Mouse (Mus musculus) midbrain, embryonic 10.5 days (tissue): ENCODE data around the gene Ankrd13d. TPM values are rescaled to one million over a fixed set of nuclear protein-coding genes. Genes with fewer than 3 reads are reported as not detected.
A peak's percentile ranks its signal among the peaks of the same experiment; 100 is the strongest.

Experiments used
- DNase-seq: peaks from one replicate; pipeline ENCODE4 v3.0.0-alpha.2; 2017; ENCODE audit warnings: low spot score
- H3K27ac ChIP-seq: fragments of 300-500 bp; sonication (generic); replicated peaks from 2 replicates; pipeline ENCODE4 v1.5.1; 2016; ENCODE audit warnings: mild to moderate bottlenecking
- H3K27me3 ChIP-seq: fragments of 300-500 bp; sonication (generic); 2 replicates; pipeline ENCODE4 v1.6.1; 2016; ENCODE audit warnings: low read depth, mild to moderate bottlenecking; ENCODE audit not compliant: poor library complexity, severe bottlenecking
- H3K36me3 ChIP-seq: fragments of 300-500 bp; sonication (generic); 2 replicates; pipeline ENCODE4 v1.6.1; 2016; ENCODE audit warnings: mild to moderate bottlenecking, moderate library complexity
- H3K4me1 ChIP-seq: fragments of 300-500 bp; sonication (generic); 2 replicates; pipeline ENCODE4 v1.6.1; 2016
- H3K4me3 ChIP-seq: fragments of 300-500 bp; sonication (generic); 2 replicates; pipeline ENCODE4 v1.5.1; 2016; ENCODE audit warnings: mild to moderate bottlenecking, moderate library complexity
- H3K9me3 ChIP-seq: fragments of 300-500 bp; sonication (generic); replicated peaks from 2 replicates; pipeline ENCODE4 v1.6.1; 2016; ENCODE audit warnings: mild to moderate bottlenecking
- WGBS: fragments of 180-500 bp; shearing (Covaris S2); methylation state at CpG from one replicate; pipeline ENCODE4 v1.1.7; 2016; 5-methylcytosine and 5-hydroxymethylcytosine counted together
- polyA plus RNA-seq: library from polyadenylated mRNA; unstranded; fragments of >200 nt; fragmentation: Nextera tagmentation; extraction: Ambion mirVana; gene quantifications from 2 replicates; pipeline ENCODE4 v1.2.1, GENCODE M21; 2016

Ankrd13d gene
- polyA plus RNA-seq, 1 experiment from 2014 or later = 11.7 TPM

DNA sequence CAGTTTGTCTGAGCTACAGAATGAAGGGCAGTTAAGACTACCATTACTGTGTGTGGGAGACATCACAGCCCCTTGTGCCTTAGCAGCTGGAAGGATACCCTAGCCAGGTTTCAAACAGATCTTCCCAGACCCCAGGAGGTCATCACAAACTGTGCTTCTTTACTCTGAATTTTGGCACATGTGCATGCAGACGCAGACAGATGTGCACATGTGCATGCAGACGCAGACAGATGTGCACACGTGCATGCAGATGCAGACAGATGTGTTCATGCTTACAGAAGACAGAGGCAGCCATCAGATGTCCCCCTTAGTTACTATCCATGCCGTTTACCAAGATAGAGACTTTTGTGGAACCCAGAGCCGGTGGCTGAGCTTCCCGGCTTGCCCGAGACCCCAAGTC is 16.2 kb upstream of the Ankrd13d start:
- H3K4me3 ChIP-seq = no peak overlapping the region
- WGBS = 90% methylated on average over 7 of the region's 7 CpGs
- no peak overlapping the region for H3K27ac ChIP-seq
- H3K9me3 ChIP-seq = no peaks in the 10 kb centered on the region
- no peaks in the 10 kb centered on the region for H3K27me3 ChIP-seq
- H3K4me1 ChIP-seq = peaks cover 51% of the 10 kb centered on the region
- DNase-seq = no peak
- H3K36me3 ChIP-seq = peaks cover 31% of the 10 kb centered on the region

DNA sequence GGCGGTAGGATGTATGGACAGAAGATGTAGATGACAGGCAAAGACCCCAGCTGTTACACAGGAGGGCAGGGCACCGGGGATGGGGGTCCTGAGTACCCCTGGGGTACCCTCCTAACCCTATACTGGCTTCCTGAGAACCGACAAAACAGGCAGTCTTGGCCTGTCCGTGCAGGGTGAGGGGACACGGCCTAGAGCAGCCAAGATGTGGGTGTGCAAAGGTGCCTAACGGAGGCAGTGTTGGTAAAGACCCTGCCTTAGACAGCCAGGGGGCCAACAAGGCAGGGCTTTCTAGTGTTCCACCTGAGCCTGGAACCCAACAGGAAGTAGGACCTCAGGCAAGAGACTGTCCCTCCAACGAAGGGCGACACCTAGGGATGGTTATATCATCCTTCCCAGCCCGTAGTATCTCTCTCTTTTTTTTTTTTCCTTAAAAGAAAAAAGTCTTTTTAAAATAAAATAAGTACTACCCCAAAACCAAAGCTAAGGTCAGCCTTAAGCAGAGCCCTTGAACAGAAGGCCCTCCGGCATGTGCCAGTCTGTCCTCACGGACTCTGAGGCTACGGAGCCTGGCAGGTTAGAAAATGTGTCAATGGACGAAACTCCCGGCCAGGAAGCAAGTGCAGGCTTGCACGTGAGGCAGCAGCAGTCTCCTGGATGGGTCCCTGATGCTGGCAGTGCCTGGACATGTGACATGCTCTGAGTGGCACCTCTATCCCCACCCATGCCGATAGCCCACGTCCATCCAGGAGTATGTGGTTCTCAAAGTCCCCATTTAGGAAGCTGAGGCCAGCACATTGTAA is 15.6 kb upstream of the Ankrd13d start:
- DNase-seq = no peak
- WGBS = 92% methylated on average over 17 of the region's 17 CpGs
- no peak overlapping the region for H3K27ac ChIP-seq
- no peak overlapping the region for H3K4me3 ChIP-seq
- no peaks in the 10 kb centered on the region for H3K27me3 ChIP-seq
- no peaks in the 10 kb centered on the region for H3K9me3 ChIP-seq
- H3K36me3 ChIP-seq = peaks cover 37% of the 10 kb centered on the region
- H3K4me1 ChIP-seq = peaks cover 45% of the 10 kb centered on the region

DNA sequence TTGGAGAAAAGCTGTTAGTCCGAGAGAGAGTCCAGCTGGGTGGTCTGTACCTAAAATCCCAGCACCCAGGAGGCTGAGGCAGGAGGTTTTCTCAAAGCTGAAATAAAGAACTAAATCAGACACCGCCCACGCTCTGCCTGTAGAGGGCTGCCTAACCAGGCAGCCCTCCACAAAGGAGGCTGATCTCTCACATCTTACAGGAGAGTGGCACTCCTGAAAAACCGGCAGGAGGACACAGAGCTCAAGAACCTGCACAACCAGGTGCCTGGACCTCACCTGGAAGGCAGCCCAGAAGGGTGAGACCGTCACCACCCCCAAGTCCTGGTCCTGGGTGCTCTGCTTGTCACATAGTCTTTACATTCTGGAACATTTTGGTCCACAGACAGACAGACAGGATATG is 14.9 kb upstream of the Ankrd13d start:
- Histone ChIP-seq H3K4me3 (no peak overlapping the region), H3K36me3 (peaks cover 42% of the 10 kb centered on the region), H3K27me3 (no peaks in the 10 kb centered on the region), H3K4me1 (peaks cover 38% of the 10 kb centered on the region), H3K27ac (no peak overlapping the region), H3K9me3 (no peaks in the 10 kb centered on the region)
- 91% methylated on average over 5 of the region's 5 CpGs for WGBS
- no peak for DNase-seq

DNA sequence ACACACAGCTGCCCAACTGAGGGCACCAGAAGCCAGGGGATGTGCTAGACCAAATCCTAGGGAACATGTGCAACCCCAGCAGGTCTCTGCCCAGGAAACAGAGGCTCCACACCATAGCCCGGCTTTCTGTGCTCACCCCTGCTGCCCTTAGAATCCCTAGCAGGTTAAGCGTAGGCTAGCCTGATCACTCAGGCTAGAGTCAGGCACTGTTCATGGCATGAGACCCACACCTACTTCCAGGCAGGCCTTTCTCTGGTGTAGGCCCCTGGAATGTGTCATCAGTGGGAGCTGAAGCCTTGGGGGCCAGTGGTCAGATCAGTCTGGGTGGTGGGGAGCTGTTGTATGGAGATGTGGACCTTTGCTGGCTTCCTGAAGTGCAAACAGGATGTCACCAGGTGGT is 13.7 kb upstream of the Ankrd13d start:
- Histone ChIP-seq H3K36me3 (peaks cover 55% of the 10 kb centered on the region), H3K4me3 (no peak overlapping the region), H3K27ac (peak overlapping the region; percentile 42; the same call in 1 of the 2 replicates), H3K4me1 (peaks cover 26% of the 10 kb centered on the region), H3K27me3 (no peaks in the 10 kb centered on the region), H3K9me3 (no peaks in the 10 kb centered on the region)
- no peak for DNase-seq
- WGBS = 91% methylated on average over 2 of the region's 2 CpGs

DNA sequence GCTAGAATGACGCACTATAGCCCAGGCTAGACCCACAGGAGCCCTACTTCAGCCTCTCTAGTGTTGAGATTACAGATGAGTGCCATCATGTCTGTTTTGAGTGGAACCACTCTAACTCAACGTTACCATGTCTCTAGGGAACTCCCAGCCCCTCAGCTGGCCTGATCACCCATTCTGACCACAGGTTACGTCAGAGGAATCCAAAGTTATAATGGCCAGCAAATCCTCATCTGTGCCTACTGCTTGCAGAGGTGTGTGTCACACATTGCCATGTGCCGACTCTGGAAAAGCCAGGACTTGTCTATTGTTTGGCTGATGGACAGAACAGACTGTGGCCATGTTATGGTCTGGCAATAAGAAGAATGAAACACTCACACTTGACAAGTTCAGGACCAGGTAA is 12.5 kb upstream of the Ankrd13d start:
- no peak overlapping the region for H3K27ac ChIP-seq
- DNase-seq = no peak
- H3K9me3 ChIP-seq = no peaks in the 10 kb centered on the region
- 93% methylated on average over 4 of the region's 4 CpGs for WGBS
- no peaks in the 10 kb centered on the region for H3K27me3 ChIP-seq
- H3K36me3 ChIP-seq = peaks cover 67% of the 10 kb centered on the region
- peaks cover 13% of the 10 kb centered on the region for H3K4me1 ChIP-seq
- no peak overlapping the region for H3K4me3 ChIP-seq

DNA sequence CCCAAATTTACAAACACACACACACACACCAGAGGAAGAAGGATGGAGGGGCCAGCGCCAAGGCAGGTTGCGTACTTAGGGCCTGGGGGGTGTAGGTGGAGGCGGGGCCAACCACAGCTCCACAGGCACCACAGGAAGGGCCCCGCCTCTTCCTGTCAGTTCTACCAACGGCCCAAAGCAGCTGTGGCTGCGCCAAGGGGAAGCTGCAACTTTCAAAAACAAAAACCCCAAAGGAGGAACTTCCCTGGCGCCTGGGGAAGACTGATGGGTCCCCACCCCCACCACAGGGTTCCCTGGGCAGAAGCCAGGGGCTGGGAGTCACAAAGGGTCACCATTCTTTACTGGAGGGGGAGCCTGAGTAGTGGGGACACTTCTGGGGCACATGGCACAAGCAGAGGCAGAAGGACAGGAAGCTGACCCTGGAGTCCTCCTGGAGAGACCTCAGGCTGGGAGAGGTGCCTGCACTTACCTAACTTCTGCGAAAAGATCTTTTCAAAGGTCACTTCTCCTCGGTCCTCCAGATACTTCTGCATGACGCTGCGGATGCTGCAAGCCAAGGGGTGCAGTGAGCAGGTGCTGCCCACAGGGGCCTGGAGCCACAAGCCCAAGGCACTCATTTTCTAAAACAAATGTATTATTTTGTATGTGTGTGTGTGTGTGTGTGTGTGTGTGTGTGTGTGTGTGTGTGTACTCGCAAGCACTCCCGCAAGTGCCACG is 11.6 kb upstream of the Ankrd13d start:
- H3K36me3 ChIP-seq = peaks cover 76% of the 10 kb centered on the region
- 0 out of 2 replicates have a peak overlapping the region, but pooled peaks have one; percentile 39 for H3K27ac ChIP-seq
- no peak for DNase-seq
- H3K27me3 ChIP-seq = no peaks in the 10 kb centered on the region
- H3K4me3 ChIP-seq = no peak overlapping the region
- peaks cover 7% of the 10 kb centered on the region; the same call in 1 of the 2 replicates for H3K4me1 ChIP-seq
- 76% methylated on average over 14 of the region's 14 CpGs for WGBS
- H3K9me3 ChIP-seq = no peaks in the 10 kb centered on the region

DNA sequence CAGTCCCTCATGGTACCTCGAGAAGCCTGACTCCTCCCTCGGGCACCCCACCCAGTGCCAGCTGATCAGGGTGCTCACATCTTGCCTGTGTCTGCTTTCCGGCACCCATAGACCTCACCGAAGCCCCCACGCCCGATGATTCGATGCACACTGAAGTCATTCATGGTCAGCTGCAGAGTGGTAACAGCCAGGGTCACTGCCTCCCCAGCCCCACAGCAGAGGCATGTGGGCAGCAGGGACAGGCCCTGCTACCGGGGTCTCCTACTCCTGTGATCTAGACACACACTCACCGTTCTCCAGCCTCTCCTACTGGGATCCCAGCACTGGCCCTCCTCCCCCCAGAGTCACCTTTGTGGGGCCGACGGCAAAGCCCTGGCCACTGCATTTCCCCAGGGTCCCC is 8.2 kb upstream of the Ankrd13d start:
- peaks cover 97% of the 10 kb centered on the region for H3K36me3 ChIP-seq
- H3K9me3 ChIP-seq = no peaks in the 10 kb centered on the region
- H3K4me3 ChIP-seq = no peak overlapping the region
- no peak overlapping the region for H3K27ac ChIP-seq
- 95% methylated on average over 11 of the region's 11 CpGs for WGBS
- H3K4me1 ChIP-seq = peaks cover 4% of the 10 kb centered on the region; the same call in 1 of the 2 replicates
- H3K27me3 ChIP-seq = no peaks in the 10 kb centered on the region
- DNase-seq = no peak

DNA sequence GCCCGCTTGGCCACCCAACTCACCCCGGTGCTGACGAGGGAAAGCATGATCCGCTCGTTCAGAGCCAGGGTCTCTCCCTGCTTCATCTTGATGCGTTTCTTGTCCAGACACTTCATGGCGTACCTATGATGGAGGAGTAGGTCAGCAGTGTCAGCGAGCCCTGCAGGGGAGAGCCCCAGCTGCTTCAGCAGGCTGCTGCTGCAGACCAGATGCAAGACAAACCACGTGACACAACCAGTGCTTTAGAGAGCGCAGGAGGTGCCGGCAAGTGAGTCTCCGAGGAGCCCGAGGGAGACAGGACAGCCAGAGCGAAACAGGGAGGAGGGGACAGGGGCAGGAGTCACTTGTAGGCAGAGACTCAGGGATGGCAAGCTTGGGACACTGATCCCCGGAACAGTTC is 7.8 kb upstream of the Ankrd13d start:
- no peak for DNase-seq
- H3K36me3 ChIP-seq = peaks cover 98% of the 10 kb centered on the region

DNA sequence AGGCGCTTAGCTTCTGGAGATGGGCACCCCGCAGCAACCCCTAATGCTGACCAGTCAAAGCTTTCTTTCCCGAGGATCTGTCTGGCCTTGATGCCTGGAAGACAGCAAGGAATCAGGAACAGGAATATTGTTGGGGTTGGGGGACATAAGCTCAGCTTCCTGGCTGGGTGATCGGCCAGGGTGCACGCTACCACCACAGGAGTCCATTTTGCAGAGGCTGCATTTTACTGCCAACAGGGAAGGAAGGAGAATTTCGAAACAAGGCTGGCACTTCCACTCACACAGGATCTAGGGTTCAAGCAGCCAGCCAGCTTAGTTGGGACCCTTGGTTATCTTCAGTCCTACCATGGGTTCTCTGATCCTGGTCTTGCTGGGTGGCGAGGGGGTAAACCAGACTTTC is 716 bp upstream of the Ankrd13d start:
- Histone ChIP-seq H3K9me3 (no peaks in the 10 kb centered on the region; the same call in 1 of the 2 replicates), H3K4me1 (peaks cover 23% of the 10 kb centered on the region), H3K27me3 (peaks cover 19% of the 10 kb centered on the region), H3K4me3 (peak overlapping the region; percentile 75), H3K36me3 (peaks cover 57% of the 10 kb centered on the region), H3K27ac (peak overlapping the region; percentile 81)
- 53% methylated on average over 7 of the region's 7 CpGs for WGBS
- DNase-seq = no peak

More for the DNA sequence above, 7.8 kb upstream of the Ankrd13d start:
- no peak overlapping the region for H3K27ac ChIP-seq
- H3K9me3 ChIP-seq = no peaks in the 10 kb centered on the region
- H3K4me3 ChIP-seq = no peak overlapping the region
- H3K27me3 ChIP-seq = no peaks in the 10 kb centered on the region
- H3K4me1 ChIP-seq = peaks cover 4% of the 10 kb centered on the region; the same call in 1 of the 2 replicates
- WGBS = 80% methylated on average over 15 of the region's 15 CpGs

DNA sequence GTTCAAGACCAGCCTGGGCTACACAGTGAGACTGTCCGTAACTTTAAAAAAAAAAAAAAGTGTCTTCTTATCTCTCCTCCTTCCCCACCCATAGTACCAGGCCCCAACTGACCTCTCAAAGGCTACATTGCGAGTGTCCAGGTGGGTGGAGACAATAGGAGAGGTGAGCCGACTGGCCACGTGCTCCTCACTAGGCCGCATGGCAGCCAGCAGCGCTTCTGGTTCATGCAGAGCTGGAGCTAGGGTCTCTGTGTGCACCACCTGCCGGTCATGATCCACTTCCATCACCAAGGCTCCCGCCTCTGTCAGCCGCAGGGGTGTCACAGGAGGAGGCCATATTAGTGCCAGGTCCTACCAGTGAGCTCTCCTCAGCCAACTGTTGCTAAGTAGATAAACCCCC is 2.5 kb downstream of the Ankrd13d start:
- peaks cover 23% of the 10 kb centered on the region for H3K4me1 ChIP-seq
- no peak overlapping the region for H3K27ac ChIP-seq
- H3K27me3 ChIP-seq = peaks cover 19% of the 10 kb centered on the region
- no peak overlapping the region for H3K4me3 ChIP-seq
- no peak for DNase-seq
- H3K36me3 ChIP-seq = peaks cover 34% of the 10 kb centered on the region
- WGBS = 98% methylated on average over 9 of the region's 9 CpGs
- H3K9me3 ChIP-seq = peaks cover 5% of the 10 kb centered on the region; the same call in 1 of the 2 replicates

DNA sequence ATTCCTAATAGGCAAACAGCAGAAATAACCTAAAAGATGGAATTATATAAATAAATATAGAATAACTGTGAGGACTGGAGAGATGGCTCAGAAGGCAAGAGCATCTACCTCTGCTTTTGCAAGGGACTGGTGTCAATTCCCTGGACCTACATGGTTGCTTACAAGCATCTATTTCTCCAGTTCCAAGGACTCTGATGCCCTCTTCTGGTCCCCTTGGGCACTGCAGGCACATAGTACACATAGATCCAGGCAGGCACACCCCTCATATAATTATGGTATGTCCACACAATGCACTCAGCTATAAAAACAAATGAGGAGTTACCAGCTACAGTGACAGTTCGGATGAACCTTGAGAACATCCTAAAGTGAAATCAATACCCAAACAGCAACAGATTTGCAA is 3.5 kb downstream of the Ankrd13d start:
- peaks cover 5% of the 10 kb centered on the region; the same call in 1 of the 2 replicates for H3K9me3 ChIP-seq
- H3K27me3 ChIP-seq = peaks cover 19% of the 10 kb centered on the region
- no peak for DNase-seq
- WGBS = 94% methylated on average over 1 of the region's 1 CpGs
- H3K4me3 ChIP-seq = no peak overlapping the region
- peaks cover 31% of the 10 kb centered on the region for H3K36me3 ChIP-seq
- no peak overlapping the region for H3K27ac ChIP-seq
- H3K4me1 ChIP-seq = peaks cover 23% of the 10 kb centered on the region

DNA sequence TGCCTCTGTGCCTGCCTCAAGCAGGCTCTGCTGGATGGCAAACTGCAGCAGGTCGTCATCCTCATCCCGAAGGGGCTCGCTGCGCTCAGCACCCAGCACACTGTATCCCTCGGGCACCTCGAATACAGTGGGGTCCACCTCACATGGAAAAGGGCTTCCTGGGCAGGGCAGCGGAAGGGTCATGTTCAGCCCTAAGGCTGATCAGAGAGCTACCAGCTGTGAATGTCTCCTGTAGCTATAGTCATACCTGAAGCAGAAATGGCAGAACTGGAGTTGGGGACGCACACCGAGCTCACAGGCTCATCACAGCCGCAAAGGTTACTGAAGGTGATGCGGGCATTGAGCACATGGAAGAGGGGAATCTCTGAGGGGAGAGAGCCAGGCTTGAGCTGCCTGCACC is 12.0 kb downstream of the Ankrd13d start:
- Histone ChIP-seq H3K4me3 (no peak overlapping the region), H3K36me3 (peaks cover 23% of the 10 kb centered on the region), H3K9me3 (no peaks in the 10 kb centered on the region; the same call in 1 of the 2 replicates), H3K4me1 (peaks cover 9% of the 10 kb centered on the region), H3K27ac (no peak overlapping the region), H3K27me3 (peaks cover 53% of the 10 kb centered on the region)
- no peak for DNase-seq
- 96% methylated on average over 11 of the region's 11 CpGs for WGBS

DNA sequence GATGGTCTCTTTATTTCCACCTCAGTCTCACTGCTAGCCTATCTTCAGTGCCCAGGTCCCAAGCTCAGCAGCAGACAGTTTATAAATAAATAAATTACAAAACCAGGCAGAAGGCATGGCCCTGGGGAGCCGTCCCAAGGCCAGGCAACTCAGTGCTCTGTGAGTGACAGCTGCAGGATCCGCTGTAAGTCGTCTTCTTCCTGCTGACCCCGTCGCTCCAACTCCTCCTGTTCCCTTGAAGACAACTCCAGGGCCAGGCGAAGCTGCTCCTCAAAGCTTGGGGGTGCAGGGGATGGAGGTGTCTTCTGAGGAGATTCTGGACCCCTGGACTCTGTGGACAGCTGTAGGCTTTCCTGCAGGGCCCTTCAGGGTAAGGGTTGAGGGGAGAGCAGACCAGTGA is 12.8 kb downstream of the Ankrd13d start:
- Histone ChIP-seq H3K4me1 (peaks cover 9% of the 10 kb centered on the region), H3K9me3 (no peaks in the 10 kb centered on the region), H3K27me3 (peaks cover 53% of the 10 kb centered on the region), H3K36me3 (peaks cover 20% of the 10 kb centered on the region), H3K4me3 (no peak overlapping the region), H3K27ac (no peak overlapping the region)
- WGBS = 68% methylated on average over 6 of the region's 6 CpGs
- DNase-seq = no peak
